Mouse (Mus musculus) lung, adult 2 months (tissue): Measurements from ENCODE around the gene Utp14a. TPM values are rescaled to one million over a fixed set of nuclear protein-coding genes. Genes with fewer than 3 reads are reported as not detected.

Experiments
- DNase-seq: peaks from one replicate; pipeline ENCODE4 v3.0.0; 2022
- H3K4me1 ChIP-seq: fragments of 200-500 bp; 2 replicates; pipeline ENCODE4 v1.6.1; 2011; ENCODE audit warnings: low read length; ENCODE audit not compliant: control insufficient read depth, insufficient read depth
- H3K4me3 ChIP-seq: fragments of 200-500 bp; replicated peaks from 2 replicates; pipeline ENCODE3; 2011; ENCODE audit warnings: low read depth, mild to moderate bottlenecking, control low read depth, low read length; ENCODE audit errors: extremely low read depth
- CTCF ChIP-seq: fragments of 200-500 bp; IDR thresholded peaks from 2 replicates; pipeline ENCODE4 v1.5.1; 2011; ENCODE audit warnings: mild to moderate bottlenecking, low read length, control low read depth; ENCODE audit not compliant: insufficient read depth
- POLR2A ChIP-seq: fragments of 200-500 bp; IDR thresholded peaks from 2 replicates; pipeline ENCODE4 v1.6.1; 2011; ENCODE audit warnings: low read depth, mild to moderate bottlenecking, control low read depth, low read length, borderline replicate concordance; ENCODE audit errors: extremely low read depth
- WGBS: fragments of 180-500 bp; shearing (Covaris S2); methylation state at CpG from one replicate; pipeline ENCODE4 v1.1.7; 2018; 5-methylcytosine and 5-hydroxymethylcytosine counted together
- polyA plus RNA-seq: library from polyadenylated mRNA; depleted of rRNA; stranded (reverse); fragments of >200 nt; gene quantifications from 2 replicates; pipeline ENCODE4 v1.2.3, GENCODE M21; 2012; rRNA removed

Utp14a gene
- polyA plus RNA-seq, 1 experiment, result 2.9 TPM

DNA sequence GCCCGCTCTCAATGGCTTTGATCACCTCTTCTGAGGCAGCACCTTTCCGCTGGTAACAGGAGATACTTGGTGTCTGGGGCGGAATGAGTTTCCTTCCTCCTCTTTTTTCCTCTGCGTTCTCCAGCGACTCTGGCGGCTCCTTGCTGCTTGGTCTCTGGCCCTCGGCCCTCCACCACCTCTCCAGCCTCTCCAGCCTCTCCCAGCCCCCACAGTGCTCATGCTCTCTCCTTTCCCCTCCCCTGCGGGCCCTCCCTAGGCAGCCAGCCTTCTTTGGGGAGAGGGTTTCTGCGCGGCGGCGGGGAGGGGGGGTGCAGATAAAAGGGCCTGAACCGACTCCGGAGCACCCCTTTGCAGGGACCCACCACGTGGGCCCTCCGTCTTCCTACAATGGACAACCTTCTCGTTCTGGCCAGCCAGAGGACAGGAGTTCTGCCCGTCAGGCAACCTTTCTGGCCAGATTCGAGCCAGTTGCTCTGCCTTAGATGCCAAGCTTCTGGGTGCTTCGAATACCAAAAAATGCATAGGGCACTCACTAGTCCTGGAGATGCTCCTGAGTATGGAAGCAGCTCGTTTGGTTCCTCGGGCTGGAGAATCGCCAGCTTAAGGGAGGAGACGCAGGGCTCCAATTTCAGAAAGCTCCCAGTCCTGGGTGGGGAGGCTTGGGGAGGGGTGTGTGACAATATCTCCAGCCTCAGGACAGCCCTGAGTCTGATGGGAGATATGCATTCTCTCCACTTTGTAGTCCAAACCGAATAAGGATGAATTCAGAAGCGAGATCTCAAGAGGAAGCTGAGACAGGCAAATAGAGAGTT, 54.2 kb downstream of the Utp14a start:
- 35% methylated on average over 26 of the region's 26 CpGs for WGBS
- H3K4me3 ChIP-seq, result no peak overlapping the region
- no peak for DNase-seq
- TF ChIP-seq CTCF (no peak), POLR2A (no peak)
- no peaks in the 10 kb centered on the region; the same call in none of the 2 replicates for H3K4me1 ChIP-seq

GRCm38 (mm10) chrX:48311727-48312126, 55.1 kb downstream of the Utp14a start:
- Histone ChIP-seq H3K4me1 (no peaks in the 10 kb centered on the region; the same call in none of the 2 replicates), H3K4me3 (no peak overlapping the region)
- no peak for DNase-seq
- no peak for TF ChIP-seq POLR2A
- TF ChIP-seq CTCF, result no peak
- WGBS, result 81% methylated on average over 5 of the region's 5 CpGs

DNA sequence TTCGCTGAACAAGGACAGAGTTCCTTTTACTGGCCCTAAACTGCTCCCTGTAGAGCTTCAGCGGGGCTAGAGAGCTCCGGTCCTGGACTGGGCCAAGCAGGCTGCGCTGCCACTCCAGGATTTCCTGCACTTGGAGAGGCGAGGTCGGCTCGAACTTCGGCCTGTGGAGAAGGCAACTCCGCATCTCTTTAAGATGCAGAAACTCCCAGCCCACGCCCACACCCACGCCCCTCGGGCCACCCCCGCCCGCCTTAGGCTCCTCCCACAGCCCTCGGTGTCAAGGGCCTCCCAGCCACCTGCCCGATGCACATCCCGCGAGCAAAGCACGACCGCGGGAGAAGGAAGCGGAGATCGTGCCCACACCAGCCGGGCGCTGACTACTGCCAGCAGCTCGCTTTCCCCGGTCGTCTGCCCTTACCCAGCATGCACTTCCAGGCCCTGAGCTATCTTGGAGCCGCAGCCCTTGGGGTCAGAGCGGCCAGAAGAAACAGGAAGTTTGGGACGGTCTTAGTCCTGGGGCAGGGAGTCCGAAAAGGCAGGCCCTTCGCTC, 57.9 kb downstream of the Utp14a start:
- peak overlapping the region; percentile 57 for H3K4me3 ChIP-seq
- no peaks in the 10 kb centered on the region; the same call in none of the 2 replicates for H3K4me1 ChIP-seq
- peak; percentile 81 for DNase-seq
- TF ChIP-seq POLR2A (0 out of 2 replicates have a peak, but pooled peaks have one; percentile 62), CTCF (no peak)
- 21% methylated on average over 33 of the region's 33 CpGs for WGBS

DNA sequence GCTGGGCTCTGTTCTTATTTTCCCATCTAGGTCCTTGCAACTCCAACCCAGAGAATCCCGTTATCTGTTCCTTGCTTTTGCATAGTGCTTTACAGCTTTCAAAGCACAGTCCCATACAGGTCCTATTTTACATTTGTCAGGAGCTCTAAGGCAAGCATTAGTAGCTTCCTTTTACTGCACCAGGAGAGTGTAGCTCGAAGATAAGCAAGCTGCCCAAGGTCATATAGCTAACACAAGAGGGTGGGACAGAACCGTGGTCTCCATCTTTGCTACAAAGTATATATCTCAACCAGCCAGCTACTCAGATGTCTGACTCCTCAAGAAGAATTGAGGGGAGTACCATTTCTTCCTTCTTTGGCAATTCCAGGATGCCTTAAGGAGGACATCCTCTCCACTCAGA, 60.8 kb downstream of the Utp14a start:
- no peak overlapping the region for H3K4me3 ChIP-seq
- H3K4me1 ChIP-seq, result no peaks in the 10 kb centered on the region; the same call in none of the 2 replicates
- TF ChIP-seq POLR2A, result no peak
- no peak for TF ChIP-seq CTCF
- 65% methylated on average over 3 of the region's 3 CpGs for WGBS
- no peak for DNase-seq

- Histone ChIP-seq H3K4me3 (no peak overlapping the region), H3K4me1 (no peaks in the 10 kb centered on the region; the same call in none of the 2 replicates)
- peak; percentile 16 for DNase-seq
- TF ChIP-seq POLR2A, result no peak
- no peak for TF ChIP-seq CTCF
- 24% methylated on average over 9 of the region's 9 CpGs for WGBS
Measured at GRCm38 (mm10) chrX:48318194-48318593, 61.5 kb downstream of the Utp14a start.

Other genes with a start within 250 kb of the Utp14a start
- gene Apln, start 222.0 kb upstream of the Utp14a start, polyA plus RNA-seq, result 25.1 and 27.5 TPM in 2 replicates
- gene Xpnpep2, start 148.1 kb upstream of the Utp14a start, polyA plus RNA-seq, result 3.5 and 9.1 TPM in 2 replicates
- 11.5 and 14.6 TPM in 2 replicates for gene Sash3, start 110.4 kb upstream of the Utp14a start, polyA plus RNA-seq
- gene Zdhhc9, start 48.0 kb upstream of the Utp14a start, polyA plus RNA-seq, result 21.6 and 31.0 TPM in 2 replicates
- 4.5 and 5.7 TPM in 2 replicates for gene Bcorl1, start 84.5 kb downstream of the Utp14a start, polyA plus RNA-seq
- 15.9 and 16.8 TPM in 2 replicates for gene Elf4, start 206.3 kb downstream of the Utp14a start, polyA plus RNA-seq